Comparison of ENCODE assay signal across 30 mouse cellular contexts in genomic region chr3:137542343-137542742, GRCm38 (mm10).
"Had no signal": no experiment of that assay in that cellular context is flagged by ENCODE, and none has a peak within 500 bp of the region (broad histone marks: within the 10 kb centered on the region; RNA-seq: fewer than 3 reads in every experiment).

No protein-coding gene starts in this region.

- H3K4me1 ChIP-seq: liver, embryonic 12.5 days; liver, embryonic 13.5 days; liver, embryonic 15.5 days; megakaryocyte, embryonic 14.5 days had no signal

- H3K27ac ChIP-seq: limb, embryonic 10.5 days; limb, embryonic 12.5 days; limb, embryonic 13.5 days; limb, embryonic 15.5 days; liver, embryonic 12.5 days; liver, embryonic 13.5 days; liver, embryonic 14.5 days; liver, embryonic 15.5 days; lung, embryonic 15.5 days; macrophage; midbrain, embryonic 10.5 days; midbrain, embryonic 12.5 days; midbrain, embryonic 13.5 days; midbrain, embryonic 15.5 days; neural tube, embryonic 12.5 days had no signal

- H3K4me3 ChIP-seq: limb, embryonic 10.5 days; limb, embryonic 12.5 days; limb, embryonic 13.5 days; limb, embryonic 15.5 days; liver, embryonic 12.5 days; liver, embryonic 13.5 days; liver, embryonic 15.5 days; lung, embryonic 15.5 days; megakaryocyte, embryonic 14.5 days; midbrain, embryonic 10.5 days; midbrain, embryonic 12.5 days; midbrain, embryonic 13.5 days; midbrain, embryonic 15.5 days; myocyte; neural tube, embryonic 12.5 days had no signal

- DNase-seq: left cerebral cortex, postnatal 4 days; liver; liver, embryonic 13.5 days; liver, postnatal 0 days; lung, adult 18-20 months; lung, adult 2 months; lung, embryonic 14.5 days; lung, postnatal 10 days; lung, postnatal 14 days; lung, postnatal 36 days; lung, postnatal 4 days; midbrain, embryonic 14.5 days had no signal

- H3K9me3 ChIP-seq: limb, embryonic 10.5 days; limb, embryonic 12.5 days; limb, embryonic 13.5 days; limb, embryonic 15.5 days; liver, embryonic 12.5 days; liver, embryonic 13.5 days; liver, embryonic 15.5 days; lung, embryonic 15.5 days; midbrain, embryonic 10.5 days; midbrain, embryonic 12.5 days; midbrain, embryonic 13.5 days; midbrain, embryonic 15.5 days; neural tube, embryonic 12.5 days had no signal

- H3K9ac ChIP-seq: limb, embryonic 12.5 days; limb, embryonic 13.5 days; limb, embryonic 15.5 days; liver, embryonic 12.5 days; liver, embryonic 13.5 days; liver, embryonic 14.5 days; liver, embryonic 15.5 days; liver, postnatal 0 days; lung, embryonic 14.5 days; lung, embryonic 15.5 days; midbrain, embryonic 12.5 days; midbrain, embryonic 13.5 days; midbrain, embryonic 15.5 days; neural tube, embryonic 12.5 days had no signal

- H3K4me2 ChIP-seq: limb, embryonic 12.5 days; limb, embryonic 13.5 days; limb, embryonic 15.5 days; liver, embryonic 11.5 days; liver, embryonic 12.5 days; liver, embryonic 13.5 days; liver, embryonic 15.5 days; lung, embryonic 14.5 days; lung, embryonic 15.5 days; midbrain, embryonic 12.5 days; midbrain, embryonic 13.5 days; midbrain, embryonic 15.5 days; neural tube, embryonic 12.5 days had no signal

- ATAC-seq: liver, embryonic 12.5 days; liver, postnatal 0 days; lung, postnatal 0 days; midbrain, embryonic 13.5 days; midbrain, embryonic 15.5 days had no signal

- H3K27me3 ChIP-seq: limb, embryonic 12.5 days; limb, embryonic 15.5 days; liver, embryonic 12.5 days; liver, embryonic 13.5 days; liver, embryonic 15.5 days; lung, embryonic 15.5 days; megakaryocyte, embryonic 14.5 days had no signal

- H3K36me3 ChIP-seq: limb, embryonic 10.5 days; limb, embryonic 12.5 days; limb, embryonic 13.5 days; limb, embryonic 15.5 days; liver, embryonic 12.5 days; liver, embryonic 13.5 days; liver, embryonic 15.5 days; lung, embryonic 15.5 days; midbrain, embryonic 10.5 days; midbrain, embryonic 12.5 days; midbrain, embryonic 13.5 days; midbrain, embryonic 15.5 days; neural tube, embryonic 12.5 days had no signal
